9 mouse cellular contexts compared by ENCODE assay signal in the genomic region with DNA sequence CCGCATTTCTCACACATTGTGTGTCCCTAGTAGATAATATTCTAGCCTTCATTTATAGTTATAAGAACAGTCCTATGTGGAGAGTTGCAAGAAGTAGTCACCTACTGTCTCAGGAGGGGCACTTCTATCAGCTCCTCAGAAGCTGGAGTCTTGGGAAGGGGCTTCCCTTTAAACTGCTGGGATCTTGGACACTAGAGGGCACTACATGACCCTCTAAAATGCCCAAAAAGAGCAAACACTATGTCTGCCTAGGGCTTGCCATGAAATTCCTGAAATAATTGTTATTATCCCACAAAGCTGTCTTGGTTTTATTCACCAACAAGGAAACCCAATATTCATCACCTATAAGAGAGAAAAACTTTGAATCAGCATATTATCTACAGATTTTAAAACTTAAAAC.
DNase-seq lines count a peak whose midpoint lies in the region; TF ChIP-seq lines count a peak whose summit lies in the region.
"Had no signal": no experiment of that assay in that cellular context is flagged by ENCODE, and none has a peak within 500 bp of the region (broad histone marks: within the 10 kb centered on the region; RNA-seq: fewer than 3 reads in every experiment).

No protein-coding gene starts in this region.

- H3K4me1 ChIP-seq in ES-E14 (ENCODE audit: control insufficient read depth in 2 of 2, insufficient read depth in 2 of 2, low read length in 2 of 2, poor library complexity in 1 of 2): no peaks in the 10 kb centered on the region

- H3K9me3 ChIP-seq in ES-E14 (ENCODE audit: control insufficient read depth, insufficient read depth, low read depth, low read length): no peaks in the 10 kb centered on the region

- in situ Hi-C loops in ES-E14 (cut with MboI; ENCODE audit: low sequenced_read_pairs in 2 of 2, unreplicated experiment in 2 of 2): loop anchor here in 1 of 2 experiments (10.0 to 25.0 kb wide), 2 partner anchors 108 to 471 kb away; no protein-coding TSS in a partner anchor

- no peak overlapping the region for H3K27ac ChIP-seq in layer of hippocampus, adult 2 months
- no peak overlapping the region for H3K27ac ChIP-seq in ES-E14 (ENCODE audit: insufficient read depth, low read depth, low read length, poor library complexity, severe bottlenecking)

- DNase-seq in layer of hippocampus, adult 2 months (ENCODE audit: low spot score in 2 of 2): peak; percentile 4 to 21
- no peak for DNase-seq in layer of hippocampus, adult 9-10 months (ENCODE audit: low spot score)
- peak; percentile 15 for DNase-seq in A20 (ENCODE audit: low read depth, low spot score)
- peak; percentile 22 for DNase-seq in ES-E14 (ENCODE audit: low read depth, low spot score)
- DNase-seq in forelimb bud, embryonic 11.5 days (ENCODE audit: low read depth, low spot score): peak; percentile 72
- no peak for DNase-seq in spleen, postnatal 4 days (ENCODE audit: low spot score in 2 of 2)
- DNase-seq in thymus, adult 18-20 months: no peak
- no peak for DNase-seq in kidney, adult 11 months
- DNase-seq: thymus, postnatal 36 days had no signal

- no peak overlapping the region for H3K4me3 ChIP-seq in layer of hippocampus, adult 2 months
- no peak overlapping the region for H3K4me3 ChIP-seq in ES-E14 (ENCODE audit: insufficient read depth in 1 of 2, low read depth in 1 of 2, low read length in 2 of 2, poor library complexity in 1 of 2, severe bottlenecking in 1 of 2)

- TF ChIP-seq CTCF in layer of hippocampus, adult 2 months (conservative IDR thresholded peaks at IDR 0.05): peak; percentile 80

- no peaks in the 10 kb centered on the region for H3K36me3 ChIP-seq in ES-E14 (ENCODE audit: control insufficient read depth, insufficient read depth, low read length, poor library complexity, severe bottlenecking)

- H3K9ac ChIP-seq in ES-E14 (ENCODE audit: insufficient read depth, low read depth, low read length, poor library complexity, severe bottlenecking): no peak overlapping the region

TF ChIP-seq in ES-E14, 5 proteins besides CTCF, POLR2A, EP300 and RAD21:
- TF ChIP-seq ZC3H11A (IDR thresholded peaks at IDR 0.05; ENCODE audit: borderline replicate concordance, low read depth, low read length): peak; percentile 26; the same call in 1 of the 2 replicates
- no peak for TF ChIP-seq CHD2 (IDR thresholded peaks at IDR 0.05; ENCODE audit: low read depth, low read length)
TF ChIP-seq in ES-E14: peak in this region for 1.

Comparison
In these comparisons a context has a peak if more than half of its experiments do, and no peak if none do; other contexts are left out.
1. DNase-seq: peak in layer of hippocampus, adult 2 months (2 of 2), A20 (single experiment), ES-E14 (single experiment) and forelimb bud, embryonic 11.5 days (single experiment); none in layer of hippocampus, adult 9-10 months (single experiment), spleen, postnatal 4 days (0 of 2), thymus, adult 18-20 months (0 of 2) and kidney, adult 11 months (single experiment).